Mouse (Mus musculus): ENCODE data around the gene Cerk.
"Not testable (repeated sequence)": the region's sequence is repeated elsewhere in the genome, so short reads cannot be mapped to it uniquely, and the experiment has no call there.

Cerk gene

DNA sequence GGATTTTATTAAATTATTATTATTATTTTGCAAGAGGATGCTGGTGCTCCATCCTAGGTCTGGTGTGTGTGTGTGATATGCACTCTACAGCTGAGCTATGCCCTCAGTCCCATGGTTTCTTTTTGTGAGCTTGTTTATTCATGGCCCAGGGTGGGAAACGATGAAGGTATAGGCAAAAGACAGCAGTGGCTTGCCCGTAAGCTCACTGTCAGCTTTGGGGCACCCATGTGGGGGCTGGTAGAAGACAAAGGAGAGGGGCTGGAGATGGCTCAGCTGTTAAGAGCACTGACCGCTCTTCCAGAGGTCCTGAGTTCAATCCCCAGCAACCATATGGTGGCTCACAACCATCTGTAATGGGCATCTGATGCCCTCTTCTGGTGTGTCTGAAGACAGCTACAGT lies 4.6 kb downstream of the Cerk start:
- DNase-seq = not testable (repeated sequence)

DNA sequence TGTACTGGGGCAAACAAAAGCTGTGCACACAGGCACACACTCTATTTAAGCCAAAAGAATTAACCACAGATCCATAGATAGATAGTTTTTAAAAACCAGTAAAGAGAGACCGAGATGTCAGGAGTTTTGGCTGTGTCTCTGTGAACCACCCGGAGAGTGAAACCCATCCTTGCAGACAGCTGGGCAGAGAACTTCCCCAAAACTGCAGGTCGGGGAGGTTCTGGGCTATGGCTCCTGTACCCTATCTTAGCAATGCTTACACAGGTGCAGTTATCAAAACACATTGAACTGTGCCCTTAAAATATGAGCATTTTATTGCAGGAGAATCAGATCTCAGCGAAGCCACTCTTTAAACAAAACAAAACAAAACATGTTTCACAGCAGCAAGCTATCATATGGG lies 5.5 kb downstream of the Cerk start:
- DNase-seq = no peak

DNA sequence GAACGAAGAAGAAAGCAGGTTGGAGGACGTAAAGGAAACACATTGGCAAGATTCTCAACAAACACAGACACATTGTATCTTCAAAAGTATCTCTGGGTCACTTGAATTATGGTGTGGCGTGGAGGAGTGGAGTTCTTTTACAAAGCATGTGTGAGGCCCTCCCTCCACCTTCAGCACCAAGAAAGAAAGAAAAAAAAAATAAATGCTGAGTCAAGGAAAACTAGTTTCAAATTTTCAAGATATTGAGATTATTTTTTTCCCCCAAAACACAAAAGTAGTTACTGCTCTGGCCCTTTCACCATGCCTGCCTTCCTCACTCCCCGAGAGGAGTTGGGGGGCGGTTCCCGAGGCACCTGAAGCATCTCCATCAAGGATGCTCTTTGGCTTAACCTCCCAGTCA lies 7.3 kb downstream of the Cerk start:
- DNase-seq = no peak

DNA sequence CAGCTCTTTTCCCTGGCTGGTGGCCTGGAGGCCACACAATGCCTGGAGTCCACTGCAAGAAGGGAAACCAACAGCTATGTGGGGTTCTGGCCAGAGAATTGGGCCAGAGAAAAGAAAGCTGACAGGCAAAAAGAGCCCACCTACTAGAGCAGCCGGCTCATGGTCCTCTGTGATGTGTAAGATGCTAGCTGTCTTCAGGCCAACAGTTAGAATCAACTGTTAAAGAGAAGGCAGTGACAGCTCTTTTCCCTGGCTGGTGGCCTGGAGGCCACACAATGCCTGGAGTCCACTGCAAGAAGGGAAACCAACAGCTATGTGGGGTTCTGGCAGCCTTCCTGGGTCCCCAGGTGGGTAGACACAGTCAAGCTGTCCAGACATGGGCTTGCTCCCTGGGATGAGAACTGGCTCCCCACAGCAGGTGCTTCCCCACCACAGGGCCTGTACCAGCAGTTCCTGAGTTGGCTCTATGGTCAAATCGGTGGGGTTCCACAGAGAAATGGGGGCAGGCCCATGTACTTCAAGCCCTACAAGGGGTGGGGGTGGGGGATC lies 8.2 kb downstream of the Cerk start:
- DNase-seq = not testable (repeated sequence)

DNA sequence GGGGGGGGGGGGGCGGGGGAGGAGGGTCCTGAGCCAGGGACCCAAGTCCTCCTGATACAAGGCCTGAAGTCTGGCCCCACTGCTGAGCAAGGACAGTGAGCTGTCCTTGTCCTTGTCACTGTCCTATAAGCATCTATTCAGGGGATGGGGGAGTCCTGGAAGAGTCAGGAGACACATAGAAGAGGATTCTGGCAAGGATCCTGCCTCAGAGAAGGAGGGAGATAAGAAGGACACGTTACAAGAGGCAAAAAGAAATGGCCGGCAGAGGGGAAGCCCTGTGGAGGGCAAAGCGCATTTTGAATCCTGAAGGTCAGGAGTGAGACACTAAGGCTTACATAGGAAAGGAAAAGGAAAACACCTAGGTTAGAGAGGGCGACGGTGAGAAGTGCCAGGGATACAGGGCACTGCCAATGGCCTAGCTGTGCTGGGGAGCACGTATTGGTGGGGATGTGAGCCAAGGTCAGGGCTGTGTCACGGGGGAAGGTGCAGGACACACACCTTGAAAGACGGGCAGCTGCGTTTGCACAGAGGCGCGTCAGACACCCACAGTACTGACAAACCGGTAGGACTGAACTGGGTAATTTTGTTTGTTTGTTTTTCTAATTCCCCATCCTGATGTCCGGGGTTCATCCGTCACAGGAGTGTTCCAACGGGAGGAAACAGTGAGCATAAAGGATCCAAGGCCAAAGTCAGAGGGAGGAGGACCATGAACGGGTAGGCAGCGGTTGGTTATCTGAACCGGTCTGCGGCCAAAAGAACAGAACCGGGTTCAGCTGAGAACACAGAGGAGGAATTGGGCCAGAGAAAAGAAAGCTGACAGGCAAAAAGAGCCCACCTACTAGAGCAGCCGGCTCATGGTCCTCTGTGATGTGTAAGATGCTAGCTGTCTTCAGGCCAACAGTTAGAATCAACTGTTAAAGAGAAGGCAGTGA lies 8.9 kb downstream of the Cerk start:
- no peak for DNase-seq

DNA sequence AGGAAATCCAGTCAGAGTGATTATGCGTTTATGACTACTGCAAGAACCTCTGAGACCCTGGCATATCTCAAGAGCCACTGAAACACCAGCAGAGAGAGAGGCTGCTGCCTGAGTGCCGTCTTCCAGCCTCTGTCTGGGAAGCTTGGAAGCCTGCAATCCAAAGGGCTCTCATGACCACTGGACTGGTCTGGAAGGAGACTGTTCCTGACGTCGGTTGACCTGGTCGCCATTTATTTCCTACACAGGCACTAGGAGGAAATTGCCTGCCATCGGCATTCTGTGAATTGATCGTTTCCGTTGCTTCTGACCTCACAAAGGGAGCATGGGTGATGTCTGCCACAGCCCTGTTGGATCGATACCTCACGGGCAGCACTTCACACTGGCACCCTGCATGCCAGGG lies 9.8 kb downstream of the Cerk start:
- no peak for DNase-seq

DNA sequence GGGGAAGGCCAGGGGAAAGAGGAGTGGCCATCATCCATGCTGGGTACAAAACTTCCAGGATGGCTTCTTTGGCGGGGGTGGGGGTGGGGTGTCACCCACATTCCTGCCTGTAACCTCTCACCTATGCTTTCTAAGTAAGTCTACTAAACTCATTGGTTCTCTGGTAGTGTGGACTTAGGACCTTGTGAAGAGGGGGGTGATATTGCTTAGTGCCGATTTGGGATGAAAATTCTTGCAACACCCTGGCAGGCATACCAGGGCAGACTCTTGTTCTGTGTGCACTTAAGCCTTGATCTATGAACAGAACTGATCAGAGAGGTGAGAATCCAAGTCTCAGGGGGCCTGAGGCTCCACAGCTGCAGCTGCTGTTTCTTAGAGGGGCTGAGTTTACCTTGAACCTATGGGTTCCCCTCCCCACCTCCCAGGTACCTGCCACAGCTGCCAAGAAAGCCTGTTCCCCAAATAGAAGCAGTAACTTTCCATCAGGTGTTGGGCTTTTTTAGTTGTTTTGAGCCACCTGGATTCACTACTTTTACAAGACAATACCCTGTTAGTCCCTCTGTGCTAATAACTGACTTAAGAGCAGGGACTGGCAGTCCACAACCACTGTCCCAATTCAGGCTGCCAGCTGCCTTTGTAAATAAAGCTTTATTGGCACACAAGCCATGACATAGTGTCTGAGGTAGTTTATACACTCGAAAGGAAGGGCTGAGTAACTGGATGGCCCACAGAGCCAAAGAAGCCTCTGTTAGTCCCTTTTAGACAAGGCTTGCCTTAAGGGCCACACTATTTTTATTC lies 10.5 kb downstream of the Cerk start:
- no peak for DNase-seq

DNA sequence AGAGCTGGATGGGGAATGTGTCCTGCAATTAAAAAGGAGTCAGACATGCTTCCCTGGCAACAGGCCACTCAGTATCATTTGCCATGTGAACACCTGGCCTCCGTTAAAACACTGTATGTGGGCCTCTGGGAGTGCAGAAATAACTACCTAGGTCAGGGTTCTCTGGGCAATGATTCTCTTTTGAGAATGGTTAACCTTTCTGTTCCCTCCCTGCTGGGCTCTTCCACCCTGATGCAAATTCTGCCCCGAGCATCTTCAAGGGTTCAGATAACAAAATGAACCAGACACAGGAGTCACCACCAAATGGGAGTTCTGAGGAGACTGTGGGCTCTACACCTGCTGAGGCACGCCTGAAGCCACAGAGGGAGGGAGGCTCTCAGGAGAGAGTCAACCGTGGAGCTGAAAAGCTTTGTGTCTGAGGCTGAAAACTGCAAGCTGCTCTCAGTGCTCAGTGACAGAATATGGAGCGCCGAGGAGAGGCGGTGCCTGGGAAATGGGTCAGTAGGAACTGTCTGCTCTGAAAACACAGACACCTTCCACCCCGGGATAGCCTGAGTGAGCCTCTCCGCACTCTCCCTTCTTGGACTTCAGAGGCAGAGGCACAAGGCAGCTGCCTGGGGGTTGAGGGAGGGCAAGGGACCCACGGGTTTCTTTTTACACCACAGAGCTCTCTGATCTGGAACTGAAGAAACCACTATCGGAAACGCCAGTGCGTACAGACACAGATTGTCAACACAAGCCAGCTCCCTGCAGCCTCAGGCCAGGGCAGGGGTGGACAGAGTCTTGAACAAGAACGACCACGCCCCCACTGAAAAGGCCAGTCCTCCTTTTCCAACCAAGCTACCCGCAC lies 12.6 kb downstream of the Cerk start:
- DNase-seq = no peak

DNA sequence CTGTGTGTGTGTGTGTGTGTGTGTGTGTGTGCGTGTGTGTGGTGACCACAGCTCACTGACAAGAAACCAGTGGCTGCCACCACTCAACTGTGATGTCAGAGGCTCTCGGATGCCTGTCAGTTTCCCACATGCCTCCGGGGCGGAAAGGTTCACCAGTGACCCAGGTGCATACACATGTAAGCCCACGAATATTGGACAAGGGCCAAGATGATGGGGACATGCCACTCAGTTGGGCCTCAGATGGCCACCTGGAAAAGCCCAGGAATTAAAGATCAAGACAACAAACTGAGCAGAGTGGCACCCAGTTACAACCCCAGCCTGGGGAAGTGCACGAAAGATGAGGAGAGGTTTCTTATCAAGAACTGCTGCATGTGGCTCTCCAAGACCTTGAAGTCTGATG lies 13.4 kb downstream of the Cerk start:
- DNase-seq = no peak

DNA sequence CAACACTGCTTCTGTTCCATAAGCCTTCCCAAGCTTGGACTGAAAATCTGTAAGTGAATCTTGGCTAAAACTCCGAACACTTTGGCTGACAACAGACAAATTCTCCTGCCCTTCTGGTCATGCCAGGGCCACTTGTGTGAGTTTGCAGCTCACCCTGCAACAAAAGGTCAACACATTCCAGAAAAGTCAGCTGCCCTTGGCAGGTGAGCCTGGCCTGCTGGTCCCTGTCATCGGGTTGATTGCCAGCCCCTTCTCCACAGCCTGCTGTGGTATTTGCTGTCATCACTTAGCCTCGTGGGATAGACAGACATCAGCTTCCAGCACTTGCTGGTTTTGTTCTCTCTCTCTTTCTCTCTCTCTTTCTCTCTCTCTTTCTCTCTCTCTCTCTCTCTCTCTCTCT lies 13.8 kb downstream of the Cerk start:
- no peak for DNase-seq

DNA sequence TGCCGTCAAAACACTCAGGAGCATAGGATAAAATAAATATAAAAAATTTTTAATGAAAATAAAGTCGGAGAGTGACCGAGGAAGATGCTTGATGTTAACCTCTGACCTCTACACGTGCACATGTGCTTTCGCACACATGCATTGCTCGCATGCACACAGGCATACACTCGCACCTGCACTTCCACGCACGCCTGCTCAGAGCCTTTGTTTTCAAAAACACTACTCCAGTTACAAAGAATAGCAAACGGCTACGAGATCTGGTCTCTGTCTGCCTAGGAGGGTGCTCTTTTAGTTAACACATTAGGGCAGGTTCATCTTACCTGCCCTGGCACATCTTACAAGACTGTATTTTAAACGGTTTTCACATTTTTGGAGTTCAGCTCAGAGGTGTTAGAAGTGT lies 14.6 kb downstream of the Cerk start:
- no peak for DNase-seq

DNA sequence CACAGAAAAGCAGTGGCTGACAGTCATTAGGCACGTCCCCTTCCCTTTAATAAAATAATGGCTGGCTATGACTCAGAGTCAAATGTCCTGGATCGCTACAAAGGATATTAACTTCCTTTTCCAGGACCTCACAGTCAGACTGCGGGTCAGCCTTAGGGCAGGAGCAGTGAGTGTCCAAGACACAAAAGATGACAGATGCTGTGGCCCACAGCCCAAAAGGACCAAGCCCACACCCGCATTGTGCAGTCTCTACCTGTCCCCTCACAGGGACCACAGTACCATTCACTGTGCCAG lies 16.2 kb downstream of the Cerk start:
- no peak for DNase-seq

DNA sequence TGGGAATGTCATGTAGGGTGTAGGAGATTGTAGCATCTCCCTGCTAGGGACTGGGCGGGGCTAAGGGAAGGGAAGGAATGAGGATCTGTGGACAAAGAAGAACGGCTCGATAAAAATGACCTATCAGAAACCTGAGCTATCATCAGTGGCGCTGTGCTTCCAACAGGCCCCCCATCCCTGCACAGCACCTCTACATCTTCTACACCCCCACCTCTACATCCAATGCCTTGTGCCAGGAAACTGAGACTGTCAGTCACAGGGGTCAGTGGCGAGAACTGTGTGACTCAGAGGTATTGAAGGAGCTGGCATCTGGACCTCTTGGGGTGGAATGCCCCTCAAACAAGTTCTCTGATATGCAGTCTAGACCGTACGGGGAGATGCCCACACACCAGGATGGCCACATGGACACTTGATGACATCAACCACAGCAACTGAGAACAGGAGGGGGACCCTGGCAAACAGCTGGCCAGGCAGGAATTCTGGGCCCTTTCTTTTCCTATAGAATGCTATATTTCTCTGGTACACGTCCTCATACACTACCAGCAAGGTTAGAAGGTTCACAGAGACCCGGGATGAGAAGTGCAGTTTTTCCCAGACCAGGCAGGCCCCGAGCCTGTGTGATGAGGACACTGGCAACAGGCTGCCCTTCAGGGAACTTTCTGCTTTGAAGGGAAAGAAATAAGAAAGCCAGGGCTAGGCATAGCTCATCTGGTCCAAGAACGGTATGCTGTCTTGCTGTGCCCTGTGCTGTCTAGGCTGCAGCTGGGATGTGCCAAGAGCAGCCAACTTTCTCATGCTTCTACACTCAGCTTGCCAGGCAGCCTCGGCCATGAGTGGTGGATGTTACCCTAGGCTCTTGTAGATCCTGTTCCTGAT lies 16.8 kb downstream of the Cerk start:
- no peak for DNase-seq

DNA sequence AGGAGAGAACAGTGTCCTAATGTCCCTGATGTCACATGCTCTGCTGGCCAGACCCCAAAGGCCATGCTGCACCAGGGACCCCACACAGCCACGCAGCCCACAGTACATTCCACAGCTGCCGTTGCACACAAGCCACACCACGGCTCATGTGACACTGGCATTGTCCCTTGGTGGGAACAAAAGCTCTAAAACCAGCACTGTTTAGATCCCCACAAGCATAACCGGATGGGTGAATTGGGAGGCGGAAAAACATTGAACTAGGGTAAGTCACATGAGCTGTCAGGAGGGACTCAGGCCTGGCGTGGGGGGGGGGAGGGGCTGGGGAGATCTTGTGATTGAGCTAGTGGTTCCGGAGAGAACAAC lies 17.5 kb downstream of the Cerk start:
- DNase-seq = peak; percentile 86

DNA sequence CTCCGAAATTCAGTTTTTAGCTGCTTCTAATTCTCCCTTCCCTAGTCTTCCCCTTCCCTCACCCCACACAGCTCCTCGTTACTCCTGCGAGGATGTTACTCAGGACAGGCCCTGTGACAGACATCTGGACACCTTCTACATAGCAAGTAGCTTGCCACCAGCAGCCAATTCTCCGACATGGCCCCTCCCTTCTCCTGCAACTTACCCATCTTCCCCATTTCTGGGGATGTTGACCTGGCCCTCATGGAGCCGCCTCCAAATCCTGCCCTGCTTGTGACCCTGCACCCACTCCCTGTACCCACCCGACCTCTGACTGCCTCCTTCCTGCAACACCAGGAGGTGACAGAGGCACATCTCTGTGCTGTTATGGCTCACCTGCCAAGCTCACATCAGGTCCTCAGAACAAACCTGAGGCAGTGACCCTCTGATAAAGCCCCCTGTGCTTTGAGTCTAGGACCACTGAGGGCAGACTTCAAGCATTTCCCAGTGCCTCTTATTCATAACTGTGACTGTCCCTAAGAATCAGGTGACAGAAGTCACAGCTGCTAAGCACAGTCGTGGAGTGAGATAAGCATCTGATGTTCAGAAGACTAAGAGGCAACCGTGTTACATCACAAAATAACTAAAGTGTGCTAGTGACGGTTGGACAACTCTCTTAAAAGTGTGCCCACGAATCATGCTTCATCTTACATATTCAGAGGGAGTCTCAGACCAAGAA lies 18.0 kb downstream of the Cerk start:
- DNase-seq = no peak

DNA sequence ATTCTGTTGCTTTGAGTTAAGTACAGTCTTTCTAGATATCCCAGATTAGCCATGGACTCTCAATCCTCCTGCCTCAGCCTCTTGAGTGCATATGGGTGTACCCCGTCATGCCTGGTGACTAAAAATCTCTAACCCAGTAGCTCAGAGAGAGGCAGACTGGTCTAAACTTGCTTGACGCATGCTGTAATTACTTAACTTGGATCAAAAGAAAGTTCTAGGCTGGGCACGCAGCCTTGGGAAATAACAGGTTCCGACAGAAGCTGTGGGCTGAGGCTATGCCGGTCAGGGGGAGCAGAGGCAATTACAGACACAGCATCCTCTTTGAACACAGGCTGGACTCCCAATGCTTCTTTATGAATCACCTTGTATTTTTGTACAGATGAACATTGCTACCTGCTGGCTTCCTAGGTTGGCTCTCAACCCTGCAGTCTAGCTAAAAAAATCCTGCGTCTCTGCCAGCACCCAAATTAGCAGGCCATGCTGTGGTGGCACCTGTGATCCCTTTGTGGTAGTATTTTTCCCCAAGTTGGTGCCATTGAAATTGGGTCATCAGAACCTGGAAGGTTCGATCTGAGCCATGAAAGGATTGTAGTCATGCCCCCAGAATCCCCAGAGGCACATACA lies 18.8 kb downstream of the Cerk start:
- no peak for DNase-seq

DNA sequence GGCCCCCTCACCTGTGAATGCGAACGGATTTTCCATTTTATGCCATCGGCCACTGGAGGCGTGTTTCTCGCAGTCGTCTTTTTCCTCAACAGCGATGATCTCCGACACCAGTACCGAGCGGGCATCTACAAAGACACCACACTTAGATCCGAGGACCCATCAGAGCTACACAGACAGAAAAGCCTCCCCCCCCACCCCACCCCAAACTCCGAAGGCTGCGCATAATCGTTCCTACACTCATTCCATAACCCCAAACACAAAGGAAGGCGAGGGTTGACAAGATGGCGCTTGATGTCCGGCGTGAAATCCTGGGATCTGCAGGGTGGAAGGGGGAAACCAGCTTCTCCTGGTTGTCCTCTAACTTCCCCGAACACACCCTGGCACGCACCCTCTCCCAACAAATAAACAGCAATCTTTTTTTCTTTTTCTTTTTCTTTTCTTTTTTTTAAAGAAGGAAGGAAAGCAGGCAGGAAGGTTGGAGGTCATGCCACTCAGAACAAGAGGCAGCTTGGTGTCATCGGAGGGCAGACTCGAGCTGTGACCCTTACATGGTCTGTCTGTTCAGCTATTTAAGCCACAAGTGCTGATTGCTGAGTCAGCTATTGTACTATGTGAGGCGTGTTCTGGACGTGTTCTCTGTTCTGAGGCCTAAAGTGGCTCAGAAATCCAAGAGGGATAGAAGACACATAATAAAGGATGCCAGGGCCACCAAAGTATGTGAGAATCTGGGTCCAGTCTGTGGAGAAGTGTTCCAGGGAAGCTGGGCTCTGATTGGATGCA lies 19.9 kb downstream of the Cerk start:
- no peak for DNase-seq

DNA sequence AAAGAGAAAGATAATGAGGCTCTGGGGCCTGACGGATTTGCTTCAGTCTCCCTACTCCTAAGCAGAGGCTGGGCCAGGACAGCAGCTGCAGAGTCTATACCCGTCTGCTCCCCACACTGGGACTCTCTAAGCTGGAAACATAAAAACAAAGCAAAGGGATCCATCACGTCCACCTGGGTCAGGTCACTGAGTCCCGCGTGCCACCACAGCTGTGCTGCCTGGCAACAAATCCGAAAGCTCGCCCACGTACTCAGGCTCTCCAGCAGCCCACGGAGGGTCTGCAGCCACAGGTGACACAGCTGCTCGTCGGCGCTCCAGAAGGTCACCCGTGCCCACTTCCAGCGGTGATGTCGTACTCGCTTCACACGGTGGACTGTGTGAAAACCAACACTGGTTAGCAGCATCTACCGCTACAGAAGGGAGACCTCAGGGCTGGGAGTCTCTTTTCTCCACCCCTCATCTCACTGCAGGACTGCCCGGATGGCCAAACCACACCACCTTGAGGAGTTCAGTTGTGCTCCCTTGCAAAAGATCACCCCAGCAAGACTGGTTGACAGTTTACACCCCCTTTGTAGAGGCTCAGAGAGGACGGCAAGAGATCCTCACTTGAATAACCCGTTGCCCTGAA lies 21.1 kb downstream of the Cerk start:
- DNase-seq = no peak

DNA sequence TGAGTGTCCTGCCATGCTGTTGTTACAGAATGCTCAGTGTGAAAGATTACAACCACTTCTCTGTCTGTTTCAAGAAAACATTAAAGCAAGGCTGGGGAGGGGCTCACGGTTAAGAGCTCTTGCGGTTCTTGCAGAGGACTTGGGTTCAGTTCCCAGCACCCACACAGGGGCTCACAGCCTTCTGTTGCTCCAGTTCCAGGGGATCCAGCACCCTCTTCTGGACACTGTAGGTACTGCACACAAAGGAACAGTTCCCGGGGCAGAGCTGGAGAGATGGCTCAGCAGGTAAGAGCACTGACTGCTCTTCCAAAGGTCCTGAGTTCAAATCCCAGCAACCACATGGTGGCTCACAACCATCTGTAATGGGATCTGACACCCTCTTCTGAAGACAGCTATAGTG lies 24.1 kb downstream of the Cerk start:
- DNase-seq = not testable (repeated sequence)

DNA sequence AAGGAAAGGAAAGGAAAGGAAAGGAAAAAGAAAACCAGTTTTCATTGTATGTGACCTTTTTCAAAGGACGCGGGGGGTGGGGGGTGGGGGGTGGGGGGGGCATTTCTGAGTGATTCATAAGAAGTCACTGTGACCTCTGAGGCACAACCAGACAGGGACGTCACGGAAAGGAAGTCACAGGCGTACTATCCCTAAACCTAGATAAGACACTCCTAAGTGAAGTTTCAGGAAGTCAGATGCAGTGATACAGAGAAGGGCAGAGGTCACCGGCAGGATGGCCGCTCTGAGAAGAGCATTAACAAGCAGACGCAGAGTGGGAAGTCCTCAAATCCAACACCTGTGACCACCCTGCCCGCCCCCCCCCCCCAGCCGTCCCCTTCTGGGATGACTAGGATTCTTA lies 25.0 kb downstream of the Cerk start:
- no peak for DNase-seq
